Comparison of ENCODE assay signal across 23 mouse cellular contexts in the genomic region with DNA sequence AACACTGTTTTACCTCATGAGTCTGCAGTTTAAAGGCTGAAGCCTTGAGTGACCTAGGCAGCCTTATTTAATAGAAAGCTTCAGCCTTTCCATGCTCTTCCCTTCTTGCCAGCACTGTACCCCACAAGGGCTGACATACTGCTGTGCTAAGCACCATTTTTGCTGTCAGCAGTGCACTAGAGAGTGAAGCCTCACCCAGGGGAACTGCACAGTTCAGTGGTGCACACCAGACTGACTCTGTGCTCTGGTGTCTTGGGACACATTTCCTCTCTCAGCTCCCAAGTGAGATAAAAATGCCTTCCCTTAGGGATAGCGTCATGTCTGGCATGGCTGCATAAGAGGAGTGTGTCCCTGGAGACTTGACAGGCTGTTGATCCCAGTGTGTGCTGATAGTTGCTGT.
DNase-seq lines count a peak whose midpoint lies in the region; ATAC-seq and TF ChIP-seq lines count a peak whose summit lies in the region.
"Had no signal": no experiment of that assay in that cellular context is flagged by ENCODE, and none has a peak within 500 bp of the region (broad histone marks: within the 10 kb centered on the region; RNA-seq: fewer than 3 reads in every experiment).

No protein-coding gene starts in this region.

- CTCF ChIA-PET in Patski (lab: Charles Lee): no interaction called here

- TF ChIP-seq RAD21 in CH12.LX (IDR thresholded peaks at IDR 0.05; ENCODE audit: low read depth, low read length): no peak

- H3K27ac ChIP-seq in forebrain, embryonic 15.5 days (replicated peaks): no peak overlapping the region
- no peak overlapping the region for H3K27ac ChIP-seq in forebrain, embryonic 14.5 days (ENCODE audit: low read depth, low read length)
- H3K27ac ChIP-seq in midbrain, embryonic 11.5 days (ENCODE audit: low read depth, low read length): no peak overlapping the region
- no peak overlapping the region for H3K27ac ChIP-seq in midbrain, embryonic 15.5 days
- no peak overlapping the region for H3K27ac ChIP-seq in CH12.LX (ENCODE audit: insufficient read depth, low read depth)
- H3K27ac ChIP-seq: heart, embryonic 15.5 days; limb, embryonic 15.5 days; liver, embryonic 14.5 days; stomach, postnatal 0 days had no signal

- no peaks in the 10 kb centered on the region for H3K4me1 ChIP-seq in forebrain, embryonic 15.5 days
- no peaks in the 10 kb centered on the region for H3K4me1 ChIP-seq in forebrain, embryonic 14.5 days (ENCODE audit: control insufficient read depth, insufficient read depth, low read length)
- no peaks in the 10 kb centered on the region for H3K4me1 ChIP-seq in midbrain, embryonic 11.5 days (ENCODE audit: control insufficient read depth, insufficient read depth, low read length)
- no peaks in the 10 kb centered on the region for H3K4me1 ChIP-seq in midbrain, embryonic 15.5 days
- H3K4me1 ChIP-seq in CH12.LX (ENCODE audit: control insufficient read depth in 1 of 2, insufficient read depth in 2 of 2): peaks cover 0 to 5% of the 10 kb centered on the region in 2 experiments; a peak in 1 of 4 replicates
- H3K4me1 ChIP-seq: heart, embryonic 15.5 days; limb, embryonic 15.5 days had no signal

- ATAC-seq in forebrain, embryonic 15.5 days (replicated peaks): 0 out of 2 replicates have a peak, but pooled peaks have one; percentile 41
- ATAC-seq in forebrain, embryonic 14.5 days: no peak
- no peak for ATAC-seq in midbrain, embryonic 11.5 days (ENCODE audit: low FRiP score)
- no peak for ATAC-seq in midbrain, embryonic 15.5 days (replicated peaks)
- ATAC-seq in Patski: peak; percentile 72
- ATAC-seq in erythroid progenitor cell, adult 5-6 weeks (replicated peaks; ENCODE audit: low FRiP score, poor library complexity, severe bottlenecking): no peak
- ATAC-seq: forebrain, postnatal 0 days had no signal

- no peak for DNase-seq in forebrain, embryonic 14.5 days (ENCODE audit: low spot score)
- peak; percentile 8 for DNase-seq in midbrain, embryonic 11.5 days (ENCODE audit: low spot score, missing footprints)
- DNase-seq in CH12.LX (ENCODE audit: extremely low read depth): peak; percentile 3
- no peak for DNase-seq in Patski (ENCODE audit: low read depth, low spot score)
- no peak for DNase-seq in right cerebral cortex, postnatal 36 days (ENCODE audit: low spot score in 2 of 2)
- DNase-seq: adrenal gland, postnatal 14 days; cerebellum, adult 11 months; cerebellum, postnatal 10 days; forebrain, postnatal 0 days; heart, postnatal 4 days; kidney, adult 8-10 months; kidney, postnatal 10 days; left cerebral cortex, postnatal 4 days; lung, embryonic 14.5 days; right cerebral cortex, adult 18-20 months had no signal

- no peak overlapping the region for H3K4me3 ChIP-seq in forebrain, embryonic 15.5 days
- no peak overlapping the region for H3K4me3 ChIP-seq in forebrain, embryonic 14.5 days (ENCODE audit: low read depth, low read length)
- H3K4me3 ChIP-seq in midbrain, embryonic 11.5 days (ENCODE audit: low read depth, low read length): no peak overlapping the region
- no peak overlapping the region for H3K4me3 ChIP-seq in midbrain, embryonic 15.5 days
- no peak overlapping the region for H3K4me3 ChIP-seq in CH12.LX (replicated peaks in 1 of 3; ENCODE audit: low read depth in 2 of 3, low read length in 2 of 3, poor library complexity in 1 of 3)
- H3K4me3 ChIP-seq: erythroblast, embryonic 14.5 days; heart, embryonic 15.5 days; limb, embryonic 15.5 days had no signal

- no peak overlapping the region for H3K9ac ChIP-seq in forebrain, embryonic 15.5 days (replicated peaks)
- H3K9ac ChIP-seq in forebrain, embryonic 14.5 days (ENCODE audit: low read length): no peak overlapping the region
- no peak overlapping the region for H3K9ac ChIP-seq in midbrain, embryonic 11.5 days (ENCODE audit: low read length)
- no peak overlapping the region for H3K9ac ChIP-seq in midbrain, embryonic 15.5 days
- H3K9ac ChIP-seq in CH12.LX (ENCODE audit: insufficient read depth, low read depth): no peak overlapping the region
- H3K9ac ChIP-seq: forebrain, postnatal 0 days; heart, embryonic 15.5 days; limb, embryonic 15.5 days; liver, embryonic 14.5 days; lung, embryonic 14.5 days had no signal

- dilution Hi-C loops in CH12.LX (cut with MboI; ENCODE audit: extremely low pct_ligation_motif_present, extremely low pct_unique_long_range_greater_than_20kb, low sequenced_read_pairs): no loop called here

- H3K79me2 ChIP-seq in CH12.LX (replicated peaks; ENCODE audit: control insufficient read depth, extremely low read depth, insufficient read depth, poor library complexity, severe bottlenecking): no peaks in the 10 kb centered on the region

- in situ Hi-C loops in CH12.LX (cut with MboI; ENCODE audit: low pct_ligation_motif_present, low pct_unique_long_range_greater_than_20kb, low sequenced_read_pairs): no loop called here
- in situ Hi-C loops in Patski (cut with MboI; ENCODE audit: low pct_unique_long_range_greater_than_20kb): no loop called here

- H3K9me3 ChIP-seq in forebrain, embryonic 15.5 days: no peaks in the 10 kb centered on the region
- no peaks in the 10 kb centered on the region for H3K9me3 ChIP-seq in forebrain, embryonic 14.5 days (replicated peaks; ENCODE audit: control insufficient read depth, low read length)
- no peaks in the 10 kb centered on the region for H3K9me3 ChIP-seq in midbrain, embryonic 11.5 days (ENCODE audit: control insufficient read depth, low read length)
- no peaks in the 10 kb centered on the region for H3K9me3 ChIP-seq in midbrain, embryonic 15.5 days
- no peaks in the 10 kb centered on the region for H3K9me3 ChIP-seq in CH12.LX (replicated peaks; ENCODE audit: low read length)
- H3K9me3 ChIP-seq: heart, embryonic 15.5 days; limb, embryonic 15.5 days had no signal

- TF ChIP-seq CTCF in CH12.LX (conservative IDR thresholded peaks at IDR 0.05 in 1 of 2, IDR thresholded peaks at IDR 0.05 in 1 of 2; ENCODE audit: low read depth in 2 of 2, low read length in 2 of 2): no peak
- no peak for TF ChIP-seq CTCF in Patski (IDR thresholded peaks at IDR 0.05)

- no peaks in the 10 kb centered on the region for H3K36me3 ChIP-seq in forebrain, embryonic 15.5 days
- no peaks in the 10 kb centered on the region for H3K36me3 ChIP-seq in forebrain, embryonic 14.5 days (ENCODE audit: control insufficient read depth, insufficient read depth, low read length)
- H3K36me3 ChIP-seq in midbrain, embryonic 11.5 days (ENCODE audit: control insufficient read depth, insufficient read depth, low read length): no peaks in the 10 kb centered on the region
- no peaks in the 10 kb centered on the region for H3K36me3 ChIP-seq in midbrain, embryonic 15.5 days (replicated peaks)
- no peaks in the 10 kb centered on the region for H3K36me3 ChIP-seq in CH12.LX (replicated peaks in 1 of 2; ENCODE audit: control insufficient read depth in 1 of 2, insufficient read depth in 1 of 2, low read length in 1 of 2)
- H3K36me3 ChIP-seq: heart, embryonic 15.5 days; limb, embryonic 15.5 days had no signal

- WGBS in forebrain, embryonic 15.5 days: 70% methylated on average over 1 of the region's 1 CpGs
- WGBS in forebrain, embryonic 14.5 days: 77% methylated on average over 1 of the region's 1 CpGs
- 76% methylated on average over 1 of the region's 1 CpGs for WGBS in midbrain, embryonic 11.5 days
- WGBS in midbrain, embryonic 15.5 days: 68% methylated on average over 1 of the region's 1 CpGs

- POLR2A ChIA-PET in Patski (lab: Charles Lee): no interaction called here

- H3K4me2 ChIP-seq in forebrain, embryonic 15.5 days (replicated peaks): no peak overlapping the region
- H3K4me2 ChIP-seq in forebrain, embryonic 14.5 days (ENCODE audit: low read length): no peak overlapping the region
- H3K4me2 ChIP-seq in midbrain, embryonic 11.5 days: no peak overlapping the region
- H3K4me2 ChIP-seq in midbrain, embryonic 15.5 days: no peak overlapping the region
- H3K4me2 ChIP-seq in CH12.LX (ENCODE audit: insufficient read depth, low read depth, poor library complexity, severe bottlenecking): no peak overlapping the region
- H3K4me2 ChIP-seq: heart, embryonic 15.5 days; limb, embryonic 15.5 days; lung, embryonic 14.5 days had no signal

- TF ChIP-seq EP300 in CH12.LX (IDR thresholded peaks at IDR 0.05; ENCODE audit: low read length): no peak

- TF ChIP-seq POLR2A in CH12.LX (IDR thresholded peaks at IDR 0.05; ENCODE audit: low read depth, low read length): no peak

- H3K27me3 ChIP-seq in forebrain, embryonic 15.5 days: no peaks in the 10 kb centered on the region
- no peaks in the 10 kb centered on the region for H3K27me3 ChIP-seq in forebrain, embryonic 14.5 days (replicated peaks; ENCODE audit: control insufficient read depth, insufficient read depth, low read length)
- H3K27me3 ChIP-seq in midbrain, embryonic 11.5 days (ENCODE audit: control insufficient read depth, insufficient read depth, low read length): no peaks in the 10 kb centered on the region
- H3K27me3 ChIP-seq in midbrain, embryonic 15.5 days (replicated peaks): no peaks in the 10 kb centered on the region
- H3K27me3 ChIP-seq in CH12.LX (replicated peaks): no peaks in the 10 kb centered on the region
- peaks cover 4% of the 10 kb centered on the region for H3K27me3 ChIP-seq in Patski
- H3K27me3 ChIP-seq: heart, embryonic 15.5 days; limb, embryonic 15.5 days had no signal

TF ChIP-seq in CH12.LX, 34 proteins besides CTCF, POLR2A, EP300 and RAD21:
- TF ChIP-seq GABPA (IDR thresholded peaks at IDR 0.05; ENCODE audit: insufficient replicate concordance, low read depth, low read length) (no peak), CHD1 (IDR thresholded peaks at IDR 0.05; ENCODE audit: low read depth, low read length) (no peak), MAZ (IDR thresholded peaks at IDR 0.05; ENCODE audit: low read depth, low read length) (no peak), MAX (IDR thresholded peaks at IDR 0.05; ENCODE audit: low read length) (no peak), PAX5 (IDR thresholded peaks at IDR 0.05; ENCODE audit: low read length) (no peak), RCOR1 (conservative IDR thresholded peaks at IDR 0.05; ENCODE audit: low read depth, low read length) (no peak), SIN3A (IDR thresholded peaks at IDR 0.05; ENCODE audit: low read length) (no peak), CHD2 (IDR thresholded peaks at IDR 0.05; ENCODE audit: low read length) (no peak), USF1 (IDR thresholded peaks at IDR 0.05; ENCODE audit: low read depth, low read length) (no peak), HCFC1 (IDR thresholded peaks at IDR 0.05; ENCODE audit: low read depth, low read length) (no peak), MXI1 (IDR thresholded peaks at IDR 0.05; ENCODE audit: low read depth, low read length) (no peak), ELF1 (IDR thresholded peaks at IDR 0.05; ENCODE audit: low read depth, low read length) (no peak)

Comparison
In these comparisons a context has a peak if more than half of its experiments do, and no peak if none do; other contexts are left out.
1. ATAC-seq: peak in forebrain, embryonic 15.5 days (single experiment) and Patski (single experiment); none in forebrain, embryonic 14.5 days (single experiment), midbrain, embryonic 11.5 days (single experiment), midbrain, embryonic 15.5 days (single experiment) and erythroid progenitor cell, adult 5-6 weeks (single experiment).
2. DNase-seq: peak in midbrain, embryonic 11.5 days (single experiment) and CH12.LX (single experiment); none in forebrain, embryonic 14.5 days (single experiment), Patski (single experiment) and right cerebral cortex, postnatal 36 days (0 of 2).